Mouse (Mus musculus) ZHBTc4 (cell line): Measurements from ENCODE around the gene Rpl3.
A peak's percentile ranks its signal among the peaks of the same experiment; 100 is the strongest.

Source experiments
- DNase-seq: peaks from one replicate; pipeline ENCODE4 v3.0.0-alpha.2; 2011; ENCODE audit warnings: low read depth, low spot score

Gene Rpl3

GRCm38 (mm10) chr15:80037255-80038109 lies 54.2 kb downstream of the Rpl3 start:
- no peak for DNase-seq

- no peak for DNase-seq
Measured at GRCm38 (mm10) chr15:80035341-80035885, 56.3 kb downstream of the Rpl3 start.

- DNase-seq, result peak; percentile 34
Measured at GRCm38 (mm10) chr15:80034913-80035312, 56.8 kb downstream of the Rpl3 start.

- DNase-seq, result peak; percentile 64
Measured at GRCm38 (mm10) chr15:80034366-80034765, 57.3 kb downstream of the Rpl3 start.

GRCm38 (mm10) chr15:80031133-80031532 lies 60.5 kb downstream of the Rpl3 start:
- DNase-seq, result peak; percentile 68

- DNase-seq, result no peak
Measured at GRCm38 (mm10) chr15:80030399-80030798, 61.3 kb downstream of the Rpl3 start.

- DNase-seq, result no peak
Measured at GRCm38 (mm10) chr15:80028862-80029261, 62.8 kb downstream of the Rpl3 start.
